Mouse (Mus musculus): ENCODE measurements at regions not wholly inside any gene's neighbourhood (a gene's known extent, or its start where the extent isn't known, plus 50 kb on each side); places are given as distances from the start of the nearest gene placed in this dataset.

DNA sequence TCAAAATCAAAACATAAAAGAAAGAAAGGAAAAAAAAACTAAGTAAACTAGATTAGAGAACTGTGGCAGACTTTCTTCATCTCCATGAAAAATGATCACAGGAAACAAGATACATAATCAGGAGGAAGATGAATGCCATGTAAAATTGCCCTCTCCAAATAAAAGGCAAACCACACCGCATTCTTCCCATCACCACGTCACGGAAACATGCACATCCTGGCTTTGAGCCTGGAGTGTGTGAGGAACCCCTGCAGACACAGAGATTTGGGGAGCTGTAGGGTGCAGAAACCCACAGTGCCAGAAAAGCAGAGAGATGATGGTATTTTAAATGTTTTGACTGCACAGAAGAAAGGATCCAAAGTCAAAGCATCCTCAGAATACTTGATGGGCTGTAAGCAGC lies 488.5 kb upstream of the Tenm4 start:
- DNase-seq (ENCODE audit: extremely low spot score in 1 of 2, low spot score in 2 of 2), result no peak
- intact Hi-C loops (cut with DNase I), result no loop called here

DNA sequence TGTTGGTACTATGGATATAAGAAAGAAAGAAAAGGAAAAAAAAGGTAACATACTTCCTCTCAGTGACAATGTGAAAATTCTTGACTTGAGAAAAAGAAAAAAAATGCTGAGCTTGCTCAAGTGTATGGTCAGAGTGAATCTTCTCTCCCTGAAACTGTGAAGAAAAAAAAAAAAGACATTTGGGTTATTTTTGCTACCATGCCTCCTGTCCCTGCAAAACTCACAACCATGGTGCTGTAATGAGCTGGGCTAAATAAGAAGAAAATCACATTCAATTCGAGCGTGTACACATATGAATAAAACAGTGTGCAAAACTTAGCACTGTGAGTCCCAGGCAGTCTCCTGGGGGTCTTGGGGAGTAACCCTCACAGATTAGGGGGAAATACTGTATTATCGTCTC lies 483.3 kb upstream of the Tenm4 start:
- no peak for DNase-seq (ENCODE audit: extremely low spot score in 1 of 2, low spot score in 2 of 2)
- intact Hi-C loops (cut with DNase I), result no loop called here

DNA sequence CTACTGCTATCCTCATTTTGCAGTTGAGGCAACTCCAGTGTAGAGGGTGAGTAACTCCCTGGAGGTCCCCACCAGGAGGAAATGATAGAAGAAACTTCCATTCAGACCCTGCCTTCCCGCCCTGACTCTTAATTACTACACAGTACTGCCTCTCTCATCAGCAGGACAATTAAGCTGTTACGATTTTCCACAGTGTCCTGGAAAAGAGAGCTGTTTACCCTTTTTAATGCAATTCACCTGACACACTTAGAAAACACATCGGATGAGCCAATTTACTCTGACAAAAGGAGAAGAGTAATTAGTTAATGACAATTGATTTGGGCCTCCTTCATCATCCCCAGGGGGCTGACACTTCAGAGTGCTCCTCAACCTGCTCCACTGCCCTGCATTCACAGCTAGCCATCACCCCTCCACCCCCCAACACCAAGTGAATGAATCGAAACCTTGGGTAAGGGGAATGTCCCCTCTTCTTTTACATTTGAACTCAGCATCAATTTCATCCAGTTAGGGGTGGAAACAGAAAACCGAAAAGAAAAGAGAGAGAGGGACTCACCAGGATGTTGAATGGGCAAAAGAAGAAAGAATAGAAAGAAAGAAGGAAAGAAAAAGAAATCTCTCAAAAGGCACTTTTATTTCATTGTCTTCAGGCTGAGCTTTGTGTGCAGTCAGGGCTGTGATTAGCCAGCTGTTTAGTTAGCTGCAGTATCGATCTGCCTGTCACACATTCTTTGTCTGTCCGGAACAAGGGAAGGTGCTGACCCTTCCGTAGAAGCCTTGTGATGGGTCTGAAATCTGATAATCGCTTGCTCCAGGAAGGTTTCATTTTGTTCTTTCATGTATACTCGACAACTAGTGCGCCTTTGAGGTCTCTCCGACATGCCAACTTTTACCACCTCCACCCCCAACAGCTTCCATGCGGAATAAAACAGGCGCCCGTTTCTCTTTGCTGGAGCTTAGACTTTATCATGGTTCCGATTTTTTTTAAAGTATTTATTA lies 482.6 kb upstream of the Tenm4 start:
- DNase-seq (ENCODE audit: extremely low spot score in 1 of 2, low spot score in 2 of 2), result no peak
- intact Hi-C loops (cut with DNase I), result no loop called here

DNA sequence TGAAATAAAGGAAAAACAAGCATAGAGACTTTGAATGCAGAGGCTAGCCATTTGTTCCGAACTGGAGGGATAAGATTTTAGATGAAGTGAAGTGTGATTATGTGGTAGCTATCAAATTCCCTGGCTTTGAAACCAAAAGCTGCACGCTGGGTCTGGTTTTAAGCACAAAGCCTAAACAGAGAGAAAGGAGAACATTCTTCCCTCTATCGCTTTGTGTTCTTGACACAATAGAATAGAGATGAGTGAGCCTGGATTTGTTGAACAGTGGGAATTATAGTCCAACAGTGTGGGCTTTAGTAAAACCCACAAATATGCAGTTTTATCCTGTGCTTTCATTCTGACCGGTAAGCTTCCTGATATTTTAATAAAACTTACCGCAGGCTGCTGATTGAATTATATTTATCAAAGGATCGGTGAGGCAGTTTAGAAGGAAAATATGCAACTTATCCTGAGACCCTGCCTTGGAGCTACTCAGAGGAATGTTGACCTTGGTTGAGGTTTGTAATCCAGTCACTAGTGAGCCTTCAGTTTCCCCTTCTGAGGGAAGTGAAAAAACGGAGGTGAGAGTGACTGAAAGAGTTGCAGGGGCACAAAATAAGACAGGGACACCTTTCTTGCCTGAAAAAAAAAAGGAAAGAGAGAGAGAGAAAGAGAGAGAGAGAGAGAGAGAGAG lies 481.7 kb upstream of the Tenm4 start:
- intact Hi-C loops (cut with DNase I), result no loop called here

DNA sequence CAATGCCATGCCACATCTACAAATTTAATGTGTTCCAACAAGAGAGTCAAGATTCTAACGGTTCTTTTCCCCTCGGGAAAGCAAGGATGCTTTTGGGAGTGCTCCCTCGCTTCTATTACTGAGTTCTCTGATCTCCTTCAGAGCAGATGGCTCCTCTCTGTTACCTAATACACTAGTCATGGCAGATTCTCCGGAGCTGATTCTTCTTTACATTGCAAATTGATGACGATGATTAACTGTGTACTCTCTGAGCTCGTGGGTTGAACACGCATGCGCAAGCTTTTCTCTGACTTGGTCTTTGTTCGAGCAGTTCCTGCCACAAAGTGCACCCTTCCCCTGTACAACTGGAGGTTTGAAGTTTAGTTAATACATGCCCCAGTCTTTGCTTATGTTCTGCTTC lies 471.5 kb upstream of the Tenm4 start:
- intact Hi-C loops (cut with DNase I), result no loop called here
- no peak for DNase-seq (ENCODE audit: extremely low spot score in 1 of 2, low spot score in 2 of 2)

More for the DNA sequence above, 481.7 kb upstream of the Tenm4 start:
- DNase-seq (ENCODE audit: extremely low spot score in 1 of 2, low spot score in 2 of 2), result no peak

DNA sequence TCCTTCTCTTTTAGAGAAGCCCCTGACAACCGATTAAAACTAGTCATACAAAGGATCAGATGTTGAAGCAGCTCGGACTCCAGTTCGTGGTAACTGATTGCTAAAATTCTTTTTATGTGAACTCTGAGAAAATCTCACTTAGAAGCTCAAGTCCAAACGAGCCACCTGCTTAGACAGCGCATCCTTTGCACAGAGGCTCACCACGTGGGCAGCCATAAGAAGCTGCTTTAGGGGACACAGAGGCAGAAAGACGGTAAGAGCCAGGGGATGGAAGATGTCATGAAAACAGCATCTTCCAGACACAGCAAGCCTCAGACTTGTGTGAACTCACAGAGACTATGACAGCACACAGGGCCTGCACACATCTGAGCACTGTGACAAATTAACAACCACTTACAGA lies 461.0 kb upstream of the Tenm4 start:
- intact Hi-C loops (cut with DNase I), result loop anchor here (10.0 kb wide), 1 partner anchor 65 kb away; no protein-coding TSS in a partner anchor
- no peak for DNase-seq (ENCODE audit: extremely low spot score in 1 of 2, low spot score in 2 of 2)

DNA sequence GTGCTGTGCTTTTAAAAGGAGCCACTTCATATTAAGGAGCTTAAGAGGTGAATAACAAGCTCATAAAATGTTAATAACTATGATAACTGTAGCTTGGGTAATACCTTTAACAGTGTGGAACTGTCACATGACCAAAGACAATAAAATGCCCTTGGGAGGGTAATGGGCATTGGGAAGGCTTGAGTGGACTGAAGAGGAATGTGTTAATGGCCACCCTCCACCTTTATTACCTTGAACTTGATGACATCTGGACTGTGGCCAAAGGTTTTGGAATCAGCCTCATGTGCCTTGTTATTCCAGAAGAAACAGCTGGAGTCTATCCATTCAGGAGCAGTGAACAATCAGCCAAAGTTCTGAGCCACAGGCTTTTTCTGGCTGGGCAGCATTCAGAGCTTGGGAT lies 451.0 kb upstream of the Tenm4 start:
- intact Hi-C loops (cut with DNase I), result no loop called here
- DNase-seq (ENCODE audit: extremely low spot score in 1 of 2, low spot score in 2 of 2), result no peak

DNA sequence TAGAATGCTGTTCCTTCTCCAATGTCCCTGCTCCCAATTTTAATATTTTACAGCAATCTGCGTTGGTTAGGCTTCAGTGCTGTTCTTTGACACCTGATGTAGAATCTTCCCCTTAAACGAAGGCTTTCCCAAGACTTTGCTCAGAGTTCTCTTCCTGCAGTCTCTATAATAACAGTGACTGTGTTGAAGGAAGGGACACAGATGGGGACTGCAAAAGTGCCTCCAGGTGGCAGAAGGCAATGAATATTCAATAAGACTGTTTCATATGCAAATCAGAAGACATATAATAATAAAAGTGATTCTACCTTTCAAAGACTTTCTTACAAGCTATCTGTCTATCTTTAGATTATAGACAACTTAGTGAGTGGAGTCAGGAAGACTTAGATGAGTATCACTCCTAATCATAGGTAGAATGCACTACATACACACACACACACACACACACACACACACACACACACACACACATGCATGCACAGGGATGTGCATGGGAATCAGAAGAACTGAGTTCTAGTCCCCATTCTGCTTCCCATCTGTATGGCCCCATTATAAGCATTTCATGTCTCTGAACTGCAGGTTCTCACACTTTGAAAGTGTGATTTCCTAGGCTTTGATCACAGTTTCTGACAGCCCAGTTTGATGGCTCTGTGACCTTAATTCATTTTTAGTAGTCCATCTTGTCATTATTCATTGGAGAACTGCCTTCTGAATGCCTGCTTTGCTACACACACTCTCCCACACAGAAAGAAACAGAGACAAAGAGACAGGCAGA lies 445.1 kb upstream of the Tenm4 start:
- intact Hi-C loops (cut with DNase I), result no loop called here
- peak in 1 of 2 experiments; percentile 6 for DNase-seq (ENCODE audit: extremely low spot score in 1 of 2, low spot score in 2 of 2)

DNA sequence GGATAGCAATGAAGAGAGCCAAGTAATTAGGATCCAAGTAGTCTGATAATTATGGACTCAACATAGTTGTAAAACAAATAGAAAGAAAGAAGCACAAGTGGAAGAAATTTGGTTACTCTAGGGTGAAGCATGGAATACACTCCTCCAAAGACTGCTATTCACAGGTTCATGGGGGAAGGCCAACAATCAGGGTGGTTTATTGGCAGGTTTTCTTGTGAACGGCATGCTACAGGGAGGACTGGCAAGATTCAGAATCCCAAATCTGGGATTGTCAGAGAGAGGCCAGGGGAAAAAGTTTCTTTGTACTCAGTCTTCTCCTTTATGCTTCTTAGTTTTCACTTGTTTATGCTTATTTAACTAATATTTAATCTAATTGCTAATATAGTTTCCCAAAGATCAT lies 437.2 kb upstream of the Tenm4 start:
- intact Hi-C loops (cut with DNase I), result no loop called here
- no peak for DNase-seq (ENCODE audit: extremely low spot score in 1 of 2, low spot score in 2 of 2)

DNA sequence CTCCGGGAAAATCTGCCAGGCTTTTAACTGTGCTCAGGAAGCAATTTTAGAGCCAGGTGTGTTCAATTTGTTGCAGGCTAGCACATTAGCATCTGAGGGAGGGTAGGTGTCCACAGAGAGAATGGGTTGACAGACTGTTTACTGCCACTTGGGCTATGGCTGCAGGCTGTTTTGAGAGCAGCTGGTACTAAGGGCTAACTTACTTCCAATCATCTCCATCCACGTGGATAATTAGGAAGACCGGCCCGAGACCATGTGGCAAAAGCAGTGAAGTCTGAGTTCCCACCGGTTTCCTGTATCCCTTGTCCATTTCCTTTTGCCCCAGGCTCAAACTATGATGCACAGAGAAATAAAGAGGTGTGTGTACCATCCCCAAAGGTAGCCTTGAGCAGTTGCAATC lies 436.5 kb upstream of the Tenm4 start:
- intact Hi-C loops (cut with DNase I), result no loop called here
- no peak for DNase-seq (ENCODE audit: extremely low spot score in 1 of 2, low spot score in 2 of 2)

DNA sequence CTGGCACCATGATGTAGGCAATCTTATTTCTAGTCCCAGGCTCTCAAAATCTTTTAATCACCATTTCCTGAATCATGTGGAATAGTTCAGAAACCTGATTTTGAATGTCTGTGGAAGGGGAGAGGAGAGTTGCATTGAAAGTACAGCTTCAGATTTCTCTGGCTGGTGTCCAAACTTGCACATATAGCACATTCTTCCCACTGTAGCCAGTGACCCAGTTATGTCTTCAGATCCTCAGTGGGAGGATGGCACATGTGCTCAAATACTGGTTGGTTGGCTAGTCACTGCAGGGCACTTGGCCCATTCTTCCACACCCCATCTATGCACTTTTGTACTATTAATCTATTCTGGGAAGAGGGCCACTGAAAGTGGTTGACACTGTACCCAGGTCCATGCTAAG lies 434.3 kb upstream of the Tenm4 start:
- intact Hi-C loops (cut with DNase I), result no loop called here
- peak in 1 of 2 experiments; percentile 23 for DNase-seq (ENCODE audit: extremely low spot score in 1 of 2, low spot score in 2 of 2)

DNA sequence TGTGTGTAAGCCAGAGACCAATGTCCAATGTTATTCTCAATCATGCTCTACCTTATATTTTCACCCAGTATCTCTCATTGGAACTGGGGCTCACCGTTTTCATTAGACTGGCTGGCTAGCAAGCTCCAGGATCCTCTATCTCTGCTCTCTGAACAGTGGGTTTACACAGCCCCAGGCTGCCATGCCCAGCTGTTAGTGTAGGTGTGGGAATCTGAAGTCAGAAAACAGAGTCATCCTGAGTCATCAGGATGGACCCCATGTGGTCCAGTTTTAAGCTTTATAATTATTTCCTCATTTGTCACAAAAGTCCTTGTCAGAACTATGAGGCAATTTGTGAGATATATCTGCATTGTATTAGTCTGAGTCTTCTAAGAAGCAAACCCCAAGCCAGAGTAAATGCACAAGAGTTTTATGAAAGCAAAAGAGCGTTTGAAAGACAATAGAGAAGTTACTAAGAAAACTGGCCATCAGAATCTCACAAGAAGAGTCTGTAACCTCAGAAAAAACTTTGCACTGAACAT lies 432.3 kb upstream of the Tenm4 start:
- DNase-seq (ENCODE audit: extremely low spot score in 1 of 2, low spot score in 2 of 2), result no peak
- intact Hi-C loops (cut with DNase I), result no loop called here

DNA sequence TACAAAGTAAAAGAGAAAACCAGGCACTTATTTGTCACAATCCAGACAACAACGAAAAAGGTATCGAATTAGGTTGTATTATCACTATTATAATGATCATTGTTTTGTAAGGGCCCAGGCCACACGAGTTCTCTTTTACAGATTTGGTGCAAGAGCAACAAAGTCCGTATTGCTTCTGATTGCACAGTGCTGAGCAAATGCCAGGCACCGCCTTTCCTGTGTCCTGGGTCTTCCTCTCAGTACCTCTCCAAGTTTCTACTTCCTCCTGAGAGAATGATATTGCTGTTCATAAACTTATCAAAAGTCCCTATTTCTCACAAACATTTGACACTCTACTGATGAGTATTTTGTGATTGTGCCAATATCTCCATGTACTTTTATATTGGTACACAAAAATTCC lies 431.3 kb upstream of the Tenm4 start:
- no peak for DNase-seq (ENCODE audit: extremely low spot score in 1 of 2, low spot score in 2 of 2)
- intact Hi-C loops (cut with DNase I), result no loop called here

DNA sequence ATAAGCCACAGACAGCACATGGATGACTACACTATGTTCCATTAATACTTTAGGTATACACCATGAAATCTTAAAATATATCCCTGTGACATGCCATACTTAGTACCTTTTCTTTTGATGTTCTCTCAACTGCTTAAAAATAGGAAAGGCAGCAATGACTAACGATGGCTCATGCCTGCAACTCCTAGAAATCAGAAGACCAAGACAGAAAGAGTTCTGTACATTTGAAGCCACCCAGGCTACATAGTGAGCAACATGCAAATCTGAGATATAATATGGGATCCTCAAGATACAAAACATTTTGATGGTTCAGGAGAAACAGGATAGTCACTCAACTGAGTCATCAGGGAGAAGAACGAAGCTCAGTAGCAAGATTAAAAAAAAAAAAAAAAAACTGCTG lies 412.7 kb upstream of the Tenm4 start:
- intact Hi-C loops (cut with DNase I), result no loop called here
- no peak for DNase-seq (ENCODE audit: extremely low spot score in 1 of 2, low spot score in 2 of 2)

DNA sequence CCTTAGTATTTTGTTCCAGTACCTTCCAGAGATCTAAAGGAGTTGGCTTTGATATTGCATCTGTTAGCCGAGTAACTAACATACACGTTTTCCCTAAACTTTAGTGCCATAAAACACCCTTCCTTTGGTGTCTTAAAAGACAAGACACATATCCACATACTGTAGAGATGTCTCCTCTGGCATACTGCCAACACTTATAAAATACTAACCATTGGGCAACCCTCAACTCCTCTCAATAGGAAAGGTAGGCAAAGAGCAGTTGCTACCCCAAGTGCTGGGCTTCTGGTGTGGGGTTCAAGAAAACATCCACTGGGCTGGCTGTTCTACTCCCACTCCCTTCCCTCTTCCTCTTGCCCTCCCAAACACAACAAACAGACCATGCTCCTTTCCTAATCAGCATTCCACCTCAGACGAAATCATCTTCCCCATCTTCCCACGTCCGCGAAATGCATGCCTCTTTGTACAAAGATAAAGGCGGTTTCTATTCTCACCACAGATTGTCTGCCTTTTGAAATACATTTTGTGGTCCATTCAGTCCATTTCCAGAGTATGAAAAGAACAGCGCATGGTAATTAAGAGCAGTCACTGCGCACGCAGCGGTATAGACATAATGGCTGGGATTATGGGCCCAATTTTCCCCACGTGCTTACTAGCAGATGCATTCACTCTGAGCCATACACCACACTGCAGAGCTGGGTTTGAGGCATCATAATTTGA lies 409.9 kb upstream of the Tenm4 start:
- intact Hi-C loops (cut with DNase I), result no loop called here
- DNase-seq (ENCODE audit: extremely low spot score in 1 of 2, low spot score in 2 of 2), result peak in 1 of 2 experiments; percentile 5

DNA sequence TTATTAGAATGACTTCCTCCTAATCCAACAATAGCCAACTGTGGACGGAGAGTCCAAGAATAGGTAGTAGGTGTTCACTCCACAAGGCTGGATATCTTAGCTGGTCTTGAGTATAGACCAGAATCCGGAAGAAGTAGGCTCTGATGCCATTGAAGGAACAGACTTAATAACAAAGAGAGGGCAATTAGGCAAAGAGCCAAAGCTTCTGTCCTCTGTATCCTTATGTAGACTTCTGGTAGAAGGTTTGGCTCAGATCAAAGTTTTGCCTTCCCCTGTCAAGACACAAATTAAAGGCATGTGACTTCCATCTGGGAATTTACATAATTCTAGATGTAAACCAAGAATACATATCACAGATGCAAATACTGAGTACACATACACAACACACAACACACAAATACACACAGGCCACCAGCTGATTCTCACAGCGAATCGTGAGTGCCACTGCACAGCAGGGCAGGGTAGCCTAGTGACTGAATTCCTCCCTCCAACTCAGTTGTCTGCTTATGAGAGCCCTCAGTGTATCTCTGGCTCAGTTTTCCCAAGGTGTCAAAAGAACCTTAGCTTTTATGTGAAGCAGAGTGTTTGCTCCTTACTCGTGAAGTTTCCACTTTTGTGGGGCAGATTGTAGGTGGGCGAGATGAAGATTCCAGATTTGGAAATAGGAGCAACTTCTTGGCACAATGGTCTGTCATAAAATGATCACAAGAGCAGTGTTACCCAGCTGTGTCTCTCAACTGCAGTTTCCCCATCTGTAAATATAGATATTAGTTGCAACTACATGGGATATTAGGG lies 404.5 kb upstream of the Tenm4 start:
- intact Hi-C loops (cut with DNase I), result no loop called here
- peak in 1 of 2 experiments; percentile 43 for DNase-seq (ENCODE audit: extremely low spot score in 1 of 2, low spot score in 2 of 2)

DNA sequence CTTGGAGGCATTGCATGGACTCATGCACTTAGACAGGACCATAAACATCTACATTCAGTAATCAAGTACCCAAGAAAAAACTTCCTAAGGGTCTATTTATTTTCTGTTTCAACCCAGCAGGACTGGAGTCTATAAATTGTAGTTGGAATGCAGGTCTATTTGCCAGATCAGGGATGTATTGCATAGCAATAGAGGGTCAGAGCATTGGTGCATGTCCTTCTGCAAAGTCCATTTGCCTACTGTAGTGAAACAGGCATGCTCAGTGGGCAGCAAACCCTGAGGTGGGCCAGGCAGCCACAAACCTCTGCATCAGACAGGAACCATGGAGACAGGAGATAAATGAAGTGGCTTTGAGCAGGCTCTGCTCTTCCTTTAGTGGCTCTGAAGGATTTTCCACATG lies 386.5 kb upstream of the Tenm4 start:
- no peak for DNase-seq (ENCODE audit: extremely low spot score in 1 of 2, low spot score in 2 of 2)
- intact Hi-C loops (cut with DNase I), result no loop called here

DNA sequence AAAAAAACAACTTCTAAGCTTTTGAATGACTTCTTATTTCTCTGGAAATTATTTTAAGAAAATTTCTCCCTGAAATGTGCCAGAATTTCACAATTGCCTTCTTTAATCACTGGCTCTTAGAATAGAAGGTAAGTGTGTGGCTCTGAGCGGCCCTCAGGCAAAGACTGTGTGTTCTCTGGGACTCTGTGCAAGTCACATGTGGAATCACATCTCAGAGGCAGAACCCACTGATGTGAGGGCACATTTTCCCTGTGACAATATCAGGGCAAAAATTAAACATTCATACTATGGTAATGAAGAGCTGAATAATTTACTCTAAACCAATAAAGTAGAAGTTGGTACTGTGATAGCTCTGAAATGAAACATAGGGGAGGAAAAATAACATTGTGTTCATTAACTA lies 383.5 kb upstream of the Tenm4 start:
- intact Hi-C loops (cut with DNase I), result no loop called here

More for the DNA sequence above, 383.5 kb upstream of the Tenm4 start:
- no peak for DNase-seq (ENCODE audit: extremely low spot score in 1 of 2, low spot score in 2 of 2)

All from left cerebral cortex, postnatal 10 days (tissue).